Mouse (Mus musculus) T-helper 1 cell (primary cell): Measurements from ENCODE around the gene Cox4i1.
"Not testable (repeated sequence)": the region's sequence is repeated elsewhere in the genome, so short reads cannot be mapped to it uniquely, and the experiment has no call there.

Source experiments
- in situ Hi-C: fragments of 300-600 bp; cut with MboI, MseI; formaldehyde crosslinking; loops from one replicate; pipeline ENCODE4 v1.15.1; 2025; ENCODE audit warnings: high pct_unique_total_duplicates

Cox4i1 gene

DNA sequence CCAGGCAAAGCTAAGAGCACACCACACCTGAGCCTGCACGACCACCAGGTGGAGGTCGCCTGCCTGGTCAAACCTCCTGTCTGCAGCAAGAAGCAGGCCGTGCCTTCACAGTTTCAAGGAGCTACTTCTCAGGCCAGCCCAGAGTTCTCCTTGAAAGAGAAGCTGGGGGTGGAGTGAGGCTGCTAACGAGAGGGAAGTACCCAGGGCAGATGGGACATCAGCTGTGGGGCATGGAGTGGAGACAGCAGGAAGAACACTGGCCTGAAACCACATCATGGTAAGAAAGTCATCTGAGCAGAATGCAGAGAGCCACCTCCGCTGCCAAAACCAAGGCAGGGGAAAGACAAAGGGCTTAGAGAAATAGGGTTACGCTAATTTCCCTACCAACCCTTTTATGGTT is 3.5 kb upstream of the Cox4i1 start:
- in situ Hi-C loops: loop anchor here (25.0 kb wide), 1 partner anchor 923 kb away; the partner anchor contains the start of genes Fbxo31 and Map1lc3b

DNA sequence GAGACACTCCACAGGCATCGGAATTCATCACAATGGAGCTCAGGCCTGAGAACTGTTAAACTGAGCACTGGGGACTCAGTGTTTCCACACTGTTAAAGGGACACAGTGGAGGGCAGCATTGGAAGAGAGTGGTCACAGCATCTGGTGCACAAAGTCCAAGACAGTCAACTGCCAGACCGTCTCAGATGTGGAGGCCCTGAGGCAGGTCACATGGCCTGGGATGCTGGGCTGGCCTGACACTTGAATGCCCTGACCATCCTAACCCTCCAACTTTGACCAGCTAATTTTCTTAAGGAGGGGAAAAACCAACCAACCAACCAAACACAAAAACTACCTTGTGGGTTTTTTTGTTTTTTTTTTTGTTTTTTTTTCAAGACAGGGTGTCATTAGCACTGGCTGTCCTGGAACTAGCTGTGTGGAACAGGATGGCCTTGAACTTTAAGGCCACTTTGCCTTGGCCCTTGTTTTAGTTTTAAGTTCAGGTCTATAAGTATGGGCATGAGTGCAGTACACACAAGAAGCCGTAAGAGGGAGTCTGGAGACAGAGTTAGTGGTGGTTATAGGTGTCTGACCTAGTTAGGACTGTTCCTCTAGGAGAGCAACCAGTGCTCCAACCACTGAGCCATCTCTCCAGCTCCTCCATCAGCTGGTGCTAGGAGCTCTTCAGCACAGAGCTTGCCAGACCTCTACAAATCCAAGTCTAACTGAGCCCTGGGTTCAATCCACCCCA is 2.1 kb upstream of the Cox4i1 start:
- in situ Hi-C loops: loop anchor here (25.0 kb wide), 1 partner anchor 921 kb away; the partner anchor contains the start of genes Fbxo31 and Map1lc3b

DNA sequence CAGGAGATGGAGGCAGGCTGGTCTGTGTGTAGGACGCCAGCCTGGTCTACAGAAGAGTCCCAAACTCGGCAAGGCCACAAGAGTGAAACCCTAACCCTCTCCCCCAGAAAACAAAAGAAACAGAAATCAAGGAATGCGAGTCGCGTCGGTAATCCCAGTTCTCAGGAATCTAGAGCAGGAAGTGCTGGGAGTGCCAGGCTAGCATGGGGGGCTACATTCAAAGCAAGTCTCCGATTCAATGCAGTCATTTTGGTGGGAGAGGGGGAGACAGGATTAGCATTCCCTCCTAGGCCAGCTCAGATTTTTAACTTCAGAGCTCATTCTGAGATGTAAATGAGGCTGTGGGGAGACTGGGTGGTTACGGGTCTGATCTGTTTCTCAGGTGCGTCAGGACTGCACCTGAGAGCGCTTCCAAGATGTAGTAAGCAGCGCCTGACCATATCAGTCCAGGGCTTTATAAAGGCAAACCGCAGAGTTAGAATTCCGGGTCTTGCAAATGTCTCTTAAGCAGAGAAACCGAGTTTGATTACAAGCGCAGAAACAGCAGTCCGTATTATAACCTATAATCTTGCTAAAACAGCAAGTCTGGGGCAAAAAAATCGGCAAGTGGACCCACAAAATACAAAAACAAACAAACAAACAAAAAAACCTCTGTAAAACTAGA is 1.1 kb upstream of the Cox4i1 start:
- in situ Hi-C loops: loop anchor here (25.0 kb wide), 1 partner anchor 920 kb away; the partner anchor contains the start of genes Fbxo31 and Map1lc3b

GRCm38 (mm10) chr8:120668374-120668905 is 418 bp downstream of the Cox4i1 start, which contains the start of gene Emc8:
TSS of gene Emc8 (minus strand) at chr8:120668573.
- in situ Hi-C loops: loop anchor here (25.0 kb wide), 1 partner anchor 919 kb away; the partner anchor contains the start of genes Fbxo31 and Map1lc3b

GRCm38 (mm10) chr8:120671775-120672174 is 3.8 kb downstream of the Cox4i1 start:
- in situ Hi-C loops: loop anchor here (25.0 kb wide), 1 partner anchor 916 kb away; the partner anchor contains the start of genes Fbxo31 and Map1lc3b

- in situ Hi-C loops: loop anchor here (25.0 kb wide), 1 partner anchor 915 kb away; the partner anchor contains the start of genes Fbxo31 and Map1lc3b
Observed at GRCm38 (mm10) chr8:120672626-120673229, 4.7 kb downstream of the Cox4i1 start.

- in situ Hi-C loops: loop anchor here (25.0 kb wide), 1 partner anchor 914 kb away; the partner anchor contains the start of genes Fbxo31 and Map1lc3b
Observed at GRCm38 (mm10) chr8:120673298-120673697, 5.3 kb downstream of the Cox4i1 start.

GRCm38 (mm10) chr8:120675718-120676117 is 7.7 kb downstream of the Cox4i1 start:
- in situ Hi-C loops: loop anchor here (5.0 kb wide), 2 partner anchors 122 to 417 kb away; no protein-coding TSS in a partner anchor

DNA sequence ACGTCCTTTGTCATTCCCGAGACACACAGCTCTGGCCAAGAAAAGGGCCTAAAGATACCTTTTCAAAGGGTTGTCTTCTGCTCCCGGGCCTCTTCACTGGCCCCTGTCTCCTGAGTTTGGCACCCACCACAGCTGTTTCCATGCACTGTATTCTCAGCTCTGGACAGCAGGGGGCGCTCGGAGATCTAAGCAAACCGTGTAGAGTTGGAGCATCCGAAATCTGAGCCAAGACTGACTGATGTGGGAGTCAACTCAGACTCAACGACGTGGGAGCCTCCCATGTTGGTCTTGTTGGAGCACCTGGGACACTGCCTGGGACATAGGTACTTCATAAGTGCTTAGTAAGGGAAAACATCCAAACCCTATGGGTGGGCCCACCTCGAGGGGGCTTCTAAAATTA is 10.4 kb downstream of the Cox4i1 start:
- in situ Hi-C loops: loop anchor here (5.0 kb wide), 2 partner anchors 119 to 414 kb away; no protein-coding TSS in a partner anchor

GRCm38 (mm10) chr8:120679629-120680387 is 11.8 kb downstream of the Cox4i1 start:
- in situ Hi-C loops: loop anchor here (5.0 kb wide), 2 partner anchors 117 to 412 kb away; no protein-coding TSS in a partner anchor

- in situ Hi-C loops: not testable (repeated sequence)
Observed at GRCm38 (mm10) chr8:120680405-120680804, 12.4 kb downstream of the Cox4i1 start.

DNA sequence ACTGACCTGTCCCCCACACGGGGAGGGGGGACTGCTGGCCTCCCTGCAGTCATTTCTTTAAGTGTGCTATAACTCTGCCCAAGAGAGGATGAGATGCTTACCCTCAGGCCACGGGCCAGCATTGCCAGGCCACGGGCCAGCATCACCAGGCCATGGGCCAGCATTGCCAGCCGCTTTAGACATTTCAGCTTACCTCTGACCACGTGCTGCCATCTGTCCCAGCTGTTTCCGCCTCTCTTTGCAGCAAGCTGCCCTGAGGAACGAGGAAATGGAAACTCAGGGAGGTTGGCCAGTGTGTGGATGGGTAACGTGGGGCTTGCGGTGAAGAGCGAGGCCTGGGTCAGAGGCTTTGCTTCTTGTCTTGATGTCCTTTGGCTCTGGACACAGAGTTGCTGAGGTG is 13.1 kb downstream of the Cox4i1 start:
- in situ Hi-C loops: no loop called here

- in situ Hi-C loops: no loop called here
Observed at GRCm38 (mm10) chr8:120683602-120684001, 15.6 kb downstream of the Cox4i1 start.

GRCm38 (mm10) chr8:120684082-120684481 is 16.1 kb downstream of the Cox4i1 start:
- in situ Hi-C loops: no loop called here

DNA sequence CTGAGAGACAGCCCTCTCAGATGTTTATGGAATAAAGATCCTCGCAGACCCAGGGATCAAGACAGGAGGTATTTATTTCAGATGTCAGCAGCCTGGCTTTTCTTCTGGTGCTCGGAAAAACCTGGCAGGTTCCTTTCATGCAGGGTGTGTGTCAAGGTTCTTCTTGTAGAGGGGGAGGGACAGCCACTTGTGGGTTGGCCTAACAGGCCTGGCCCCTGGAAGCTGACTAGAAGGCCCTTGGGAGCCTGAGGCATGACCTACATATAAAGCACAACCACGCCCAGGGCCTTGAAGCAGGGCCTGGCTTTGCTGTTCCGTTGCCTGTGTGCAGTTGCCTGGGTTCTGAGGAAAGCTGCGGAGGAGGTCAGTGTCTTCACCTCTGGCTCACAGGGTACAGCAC is 17.1 kb downstream of the Cox4i1 start:
- in situ Hi-C loops: no loop called here

DNA sequence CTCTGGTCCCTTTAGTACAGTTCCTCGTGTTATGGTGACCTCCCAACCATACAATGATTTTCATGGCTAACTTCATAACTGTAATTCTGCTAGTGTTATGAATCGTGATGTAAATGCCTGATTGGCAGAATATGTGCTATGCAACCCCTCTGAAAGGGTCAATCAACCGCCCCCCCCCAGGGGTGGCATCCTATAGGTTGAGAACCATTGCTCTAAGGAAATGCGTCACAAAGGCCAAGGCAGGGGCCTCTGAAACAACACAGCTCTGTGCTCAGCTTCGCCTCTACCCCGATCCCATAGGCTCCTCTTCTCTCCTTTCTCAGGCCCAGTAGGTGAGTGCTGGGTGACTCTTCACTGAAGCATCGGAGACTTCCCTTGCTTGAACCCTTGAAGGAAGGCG is 17.6 kb downstream of the Cox4i1 start:
- in situ Hi-C loops: no loop called here

DNA sequence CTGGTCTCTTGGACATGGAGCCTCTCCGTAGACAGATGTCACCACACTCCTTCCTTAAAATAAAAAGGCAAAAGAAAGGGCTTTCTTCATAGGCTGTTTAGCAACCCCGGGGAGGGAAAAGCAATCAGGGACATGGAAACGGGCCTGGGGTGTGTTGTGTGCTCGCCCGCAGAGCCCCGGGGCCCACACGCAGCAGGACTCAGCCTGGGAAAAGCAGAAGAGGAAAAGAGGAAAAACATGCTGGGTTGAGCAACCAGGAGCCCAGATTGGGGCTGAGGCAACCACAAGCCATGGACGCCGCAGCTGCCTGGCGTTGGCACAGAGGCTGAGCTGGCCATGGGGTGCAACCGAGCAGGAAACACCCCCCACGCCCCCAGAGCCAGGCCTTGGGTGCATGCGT is 18.0 kb downstream of the Cox4i1 start:
- in situ Hi-C loops: no loop called here

GRCm38 (mm10) chr8:120686576-120686975 is 18.6 kb downstream of the Cox4i1 start:
- in situ Hi-C loops: no loop called here

DNA sequence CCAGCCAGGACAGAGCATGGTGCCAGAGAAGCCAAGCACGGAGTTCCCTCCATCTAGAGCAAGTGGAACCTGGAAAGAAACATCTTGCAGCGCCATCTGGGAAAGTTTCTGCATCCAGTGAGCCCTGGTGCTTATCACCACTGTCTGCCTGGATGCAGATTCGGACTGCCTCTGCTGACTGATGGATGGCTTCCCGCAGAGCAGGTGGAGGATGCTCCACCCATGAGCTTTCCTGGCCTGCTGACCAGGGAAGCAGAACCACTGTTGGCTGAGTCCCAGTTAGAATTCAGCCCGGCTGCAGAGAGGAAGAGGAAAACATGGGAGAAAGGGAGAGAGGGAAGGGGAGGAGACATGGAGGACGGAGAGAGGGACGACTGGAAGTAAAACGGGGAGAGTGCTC is 19.8 kb downstream of the Cox4i1 start:
- in situ Hi-C loops: no loop called here

GRCm38 (mm10) chr8:120688511-120688910 is 20.5 kb downstream of the Cox4i1 start:
- in situ Hi-C loops: no loop called here

GRCm38 (mm10) chr8:120692934-120693333 is 24.9 kb downstream of the Cox4i1 start:
- in situ Hi-C loops: loop anchor here (5.0 to 10.0 kb wide), 2 partner anchors 44 to 852 kb away; partner anchors contain the start of genes 1700018B08Rik and Irf8
